Mouse (Mus musculus) ES-E14 (cell line): ENCODE results near the gene Slc17a3.

Experiments used
- MAFK ChIP-seq: IDR thresholded peaks from 2 replicates; pipeline ENCODE4 v1.6.1; 2014; ENCODE audit warnings: mild to moderate bottlenecking, low read depth, low read length, inconsistent platforms; ENCODE audit not compliant: insufficient read depth
- ZC3H11A ChIP-seq: IDR thresholded peaks from 2 replicates; pipeline ENCODE4 v1.6.1; 2012; ENCODE audit warnings: low read depth, mild to moderate bottlenecking, inconsistent platforms, low read length, borderline replicate concordance
- ZNF384 ChIP-seq: IDR thresholded peaks from 2 replicates; pipeline ENCODE4 v1.6.1; 2012; ENCODE audit warnings: low read depth, low read length, inconsistent platforms

DNA sequence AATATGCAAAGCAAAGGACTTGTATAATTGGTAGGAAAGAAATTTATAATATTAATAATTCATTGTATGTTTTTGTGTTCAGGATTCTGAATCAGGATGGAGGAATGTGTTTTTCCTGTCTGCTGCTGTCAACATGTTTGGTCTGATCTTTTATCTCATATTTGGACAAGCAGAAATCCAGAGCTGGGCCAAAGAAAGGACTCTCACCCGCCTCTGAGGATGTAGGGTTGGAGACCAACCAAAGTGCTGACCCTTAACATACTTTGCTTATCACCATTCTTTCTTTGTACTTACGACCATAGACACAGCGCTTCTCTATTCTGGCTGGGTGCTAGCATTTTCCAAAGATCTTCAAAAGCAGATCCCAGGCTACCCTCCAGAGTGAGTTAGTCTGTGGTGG, 17.0 kb upstream of the Slc17a3 start:
- TF ChIP-seq ZC3H11A = no peak
- TF ChIP-seq ZNF384 = no peak
- no peak for TF ChIP-seq MAFK
